Mouse (Mus musculus): Measurements from ENCODE around the gene Tnip3. TPM values are rescaled to one million over a fixed set of nuclear protein-coding genes. Genes with fewer than 3 reads are reported as not detected.

Tnip3 gene
- 0.58 and 0.79 TPM in 2 replicates for polyA plus RNA-seq (2012; rRNA removed; ENCODE audit: low replicate concordance)

DNA sequence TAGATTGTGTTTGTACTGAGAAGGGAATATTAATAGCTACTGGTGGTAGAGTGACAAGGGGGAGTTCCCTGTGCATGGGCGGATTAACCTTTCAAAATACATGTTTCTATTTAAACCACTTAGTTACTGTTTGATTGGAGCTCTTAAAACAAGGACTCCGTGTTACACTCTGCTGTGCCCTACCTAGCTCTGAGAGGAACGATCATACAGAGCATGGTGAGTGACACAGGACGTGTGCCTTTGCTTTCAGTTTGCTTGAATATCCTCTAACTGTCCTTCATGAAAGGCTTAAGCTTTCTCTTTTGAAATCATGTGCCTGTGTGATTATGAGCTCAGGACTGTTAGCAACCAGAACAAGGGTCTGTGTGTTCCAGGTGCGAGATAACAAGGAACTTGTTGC lies at the start of gene Tnip3:
Tnip3 (plus strand) TSS at position 122 of the 400 bp plus-strand sequence.

GRCm38 (mm10) chr6:65671451-65671850 lies 146.3 kb downstream of the Tnip3 start, which contains the start of gene Ndnf:
Ndnf (plus strand) TSS chr6:65671590.

Other genes with a start within 250 kb of the Tnip3 start
- 0.21 TPM in 1 of 2 replicates, not detected in the other for gene C130060K24Rik, start 144.2 kb upstream of the Tnip3 start, polyA plus RNA-seq (2012; rRNA removed; ENCODE audit: low replicate concordance)
- 1.3 and 3.1 TPM in 2 replicates for gene Ndnf, start 146.3 kb downstream of the Tnip3 start, polyA plus RNA-seq (2012; rRNA removed; ENCODE audit: low replicate concordance)

Measured in subcutaneous adipose tissue, adult 2 months (tissue).